Mouse (Mus musculus) bone marrow macrophage, adult 2 months (primary cell): ENCODE data around the gene Epha4. TPM values are rescaled to one million over a fixed set of nuclear protein-coding genes. Genes with fewer than 3 reads are reported as not detected.

ENCODE experiments used
- H3K27ac ChIP-seq: 2 replicates; pipeline ENCODE4 v1.5.1; 2012; ENCODE audit warnings: low read depth, low read length; ENCODE audit not compliant: insufficient read depth
- H3K4me1 ChIP-seq: 2 replicates; pipeline ENCODE4 v1.6.1; 2012; ENCODE audit warnings: low read length; ENCODE audit not compliant: control insufficient read depth, insufficient read depth
- H3K4me3 ChIP-seq: 2 replicates; pipeline ENCODE4 v1.5.1; 2012; ENCODE audit warnings: mild to moderate bottlenecking, low read length, moderate library complexity; ENCODE audit not compliant: insufficient read depth
- CTCF ChIP-seq: IDR thresholded peaks from 2 replicates; pipeline ENCODE4 v1.5.1; 2012; ENCODE audit warnings: low read depth, mild to moderate bottlenecking, low read length, moderate library complexity
- POLR2A ChIP-seq: IDR thresholded peaks from 2 replicates; pipeline ENCODE4 v1.6.1; 2012; ENCODE audit warnings: mild to moderate bottlenecking, low read depth, low read length, borderline replicate concordance
- polyA plus RNA-seq: library from polyadenylated mRNA; stranded (reverse); fragments of >200 nt; gene quantifications from 2 replicates; pipeline ENCODE4 v1.2.4, GENCODE M21; 2012; ENCODE audit not compliant: missing spikeins, insufficient read depth, insufficient read length

Gene Epha4
- polyA plus RNA-seq, 1 experiment, result 0.17 TPM

- TF ChIP-seq CTCF (no peak), POLR2A (no peak)
- no peak overlapping the region for H3K4me3 ChIP-seq
- no peak overlapping the region for H3K27ac ChIP-seq
- H3K4me1 ChIP-seq, result no peaks in the 10 kb centered on the region
These were observed 103.7 kb downstream of the Epha4 start for GRCm38 (mm10) chr1:77411222-77411621.

GRCm38 (mm10) chr1:77410716-77411115 is 104.2 kb downstream of the Epha4 start:
- no peak for TF ChIP-seq POLR2A
- TF ChIP-seq CTCF, result no peak
- no peak overlapping the region for H3K27ac ChIP-seq
- H3K4me1 ChIP-seq, result no peaks in the 10 kb centered on the region
- H3K4me3 ChIP-seq, result no peak overlapping the region

- H3K4me3 ChIP-seq, result no peak overlapping the region
- no peaks in the 10 kb centered on the region for H3K4me1 ChIP-seq
- H3K27ac ChIP-seq, result no peak overlapping the region
- TF ChIP-seq POLR2A (no peak), CTCF (no peak)
These were observed 104.7 kb downstream of the Epha4 start for GRCm38 (mm10) chr1:77410153-77410552.

GRCm38 (mm10) chr1:77409509-77409908 is 105.4 kb downstream of the Epha4 start:
- TF ChIP-seq CTCF (no peak), POLR2A (no peak)
- H3K4me3 ChIP-seq, result no peak overlapping the region
- H3K27ac ChIP-seq, result no peak overlapping the region
- no peaks in the 10 kb centered on the region for H3K4me1 ChIP-seq

GRCm38 (mm10) chr1:77407417-77407816 is 107.5 kb downstream of the Epha4 start:
- Histone ChIP-seq H3K27ac (no peak overlapping the region), H3K4me1 (no peaks in the 10 kb centered on the region), H3K4me3 (no peak overlapping the region)
- TF ChIP-seq CTCF, result no peak
- TF ChIP-seq POLR2A, result no peak

- Histone ChIP-seq H3K27ac (no peak overlapping the region), H3K4me1 (no peaks in the 10 kb centered on the region), H3K4me3 (no peak overlapping the region)
- no peak for TF ChIP-seq POLR2A
- no peak for TF ChIP-seq CTCF
These were observed 108.3 kb downstream of the Epha4 start for GRCm38 (mm10) chr1:77406631-77407030.

GRCm38 (mm10) chr1:77404537-77404936 is 110.4 kb downstream of the Epha4 start:
- Histone ChIP-seq H3K4me1 (no peaks in the 10 kb centered on the region), H3K27ac (no peak overlapping the region), H3K4me3 (no peak overlapping the region)
- no peak for TF ChIP-seq POLR2A
- no peak for TF ChIP-seq CTCF

GRCm38 (mm10) chr1:77402942-77403341 is 111.9 kb downstream of the Epha4 start:
- H3K27ac ChIP-seq, result no peak overlapping the region
- TF ChIP-seq POLR2A, result no peak
- no peak for TF ChIP-seq CTCF

GRCm38 (mm10) chr1:77401465-77401864 is 113.4 kb downstream of the Epha4 start:
- no peak for TF ChIP-seq CTCF
- no peaks in the 10 kb centered on the region for H3K4me1 ChIP-seq
- H3K27ac ChIP-seq, result no peak overlapping the region
- no peak overlapping the region for H3K4me3 ChIP-seq

More at GRCm38 (mm10) chr1:77402942-77403341, 111.9 kb downstream of the Epha4 start:
- Histone ChIP-seq H3K4me3 (no peak overlapping the region), H3K4me1 (no peaks in the 10 kb centered on the region)

- TF ChIP-seq CTCF (no peak), POLR2A (no peak)
- H3K27ac ChIP-seq, result no peak overlapping the region
- H3K4me3 ChIP-seq, result no peak overlapping the region
- no peaks in the 10 kb centered on the region for H3K4me1 ChIP-seq
These were observed 123.3 kb downstream of the Epha4 start for GRCm38 (mm10) chr1:77391590-77391989.

- Histone ChIP-seq H3K4me3 (no peak overlapping the region), H3K4me1 (no peaks in the 10 kb centered on the region), H3K27ac (no peak overlapping the region)
- TF ChIP-seq POLR2A (no peak), CTCF (no peak)
These were observed 125.8 kb downstream of the Epha4 start for GRCm38 (mm10) chr1:77389069-77389468.
